Mouse (Mus musculus) brown adipose tissue, adult 24 weeks (tissue): Measurements from ENCODE around the gene Usp4. TPM values are rescaled to one million over a fixed set of nuclear protein-coding genes. Genes with fewer than 3 reads are reported as not detected.
"Not testable (repeated sequence)": the region's sequence is repeated elsewhere in the genome, so short reads cannot be mapped to it uniquely, and the experiment has no call there.

Experiments
- H3K27ac ChIP-seq: fragments of 200-500 bp; replicated peaks from 2 replicates; pipeline ENCODE4 v1.5.1; 2012; ENCODE audit warnings: low read depth, mild to moderate bottlenecking, low read length
- H3K4me1 ChIP-seq: fragments of 200-500 bp; 2 replicates; pipeline ENCODE4 v1.6.1; 2012; ENCODE audit warnings: low read length, mixed read lengths; ENCODE audit not compliant: control insufficient read depth, insufficient read depth, insufficient read length
- H3K4me3 ChIP-seq: fragments of 200-500 bp; 2 replicates; pipeline ENCODE4 v1.5.1; 2012; ENCODE audit warnings: low read depth, mild to moderate bottlenecking, low read length, moderate library complexity; ENCODE audit not compliant: insufficient read depth
- polyA plus RNA-seq: library from polyadenylated mRNA; stranded (reverse); fragments of >200 nt; gene quantifications from 2 replicates; pipeline ENCODE4 v1.2.4, GENCODE M21; 2012; ENCODE audit not compliant: missing spikeins, insufficient read depth, insufficient read length

The Usp4 gene
- polyA plus RNA-seq, result 48.4 and 52.8 TPM in 2 replicates

DNA sequence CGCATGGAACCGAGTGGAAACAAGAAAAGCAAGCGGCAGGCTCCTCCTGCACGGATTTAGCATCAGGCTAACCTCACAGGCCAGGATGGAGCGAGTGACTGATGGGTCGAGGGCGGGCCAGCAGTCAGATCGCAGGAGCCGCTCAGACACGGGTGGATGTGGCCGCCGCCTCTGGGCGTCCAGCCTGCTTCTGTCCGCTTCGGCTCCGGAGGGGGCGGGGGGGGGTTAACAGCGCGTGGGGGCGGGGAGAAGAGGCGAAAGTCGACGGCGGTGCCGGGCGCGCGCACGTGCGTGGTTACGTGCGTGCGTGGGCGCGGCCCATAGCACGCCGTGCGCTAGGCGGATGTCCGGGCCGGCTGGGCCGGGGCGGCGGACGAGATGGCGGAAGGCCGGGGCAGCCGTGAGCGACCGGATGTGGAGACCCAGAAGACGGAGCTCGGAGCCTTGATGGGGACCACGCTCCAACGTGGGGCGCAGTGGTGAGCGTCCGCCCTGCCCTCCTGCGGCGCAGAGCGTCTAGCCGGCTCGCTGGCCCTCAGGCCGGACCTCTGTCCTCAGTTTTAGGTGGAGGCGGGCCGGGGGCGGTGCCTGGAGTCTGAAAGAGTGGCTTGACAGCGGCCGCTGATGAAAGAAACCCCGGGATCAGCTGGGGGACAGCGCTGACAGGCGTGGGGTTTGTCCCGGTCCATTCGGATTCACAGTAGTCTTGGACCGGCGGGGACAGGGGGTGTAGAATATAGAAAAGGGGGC lies at the start of gene Usp4:
Gene Usp4 (plus strand): TSS at position 314 of the 750 bp plus-strand sequence.
- Histone ChIP-seq H3K27ac (peak within 1 kb of the TSS; percentile 98), H3K4me1 (peaks cover 7% of the 10 kb centered on the region; the same call in 1 of the 2 replicates), H3K4me3 (peak within 1 kb of the TSS; percentile 96)

DNA sequence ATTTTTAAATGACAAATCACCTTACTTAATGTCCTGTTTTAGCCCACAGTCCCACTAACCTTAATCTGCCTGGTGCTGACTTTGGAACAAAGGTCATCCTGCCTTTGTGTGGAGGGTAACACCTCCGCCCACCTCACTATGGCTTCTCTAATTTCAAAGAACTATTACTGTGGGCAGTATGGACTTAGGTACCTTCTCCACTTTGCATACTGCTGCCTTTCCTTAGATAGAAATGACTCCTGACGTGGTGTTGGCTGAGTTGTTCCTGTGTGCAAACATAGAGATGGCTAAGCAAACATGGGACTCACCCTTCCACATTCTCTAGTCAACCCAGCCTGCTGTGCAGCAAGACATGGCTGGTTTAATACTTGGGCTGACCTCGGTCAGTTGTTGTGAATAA lies 45.8 kb upstream of the Usp4 start:
- Histone ChIP-seq H3K4me3 (no peak overlapping the region), H3K27ac (no peak overlapping the region), H3K4me1 (0 out of 2 replicates have a peak, but pooled peaks cover 4% of the 10 kb centered on the region)

DNA sequence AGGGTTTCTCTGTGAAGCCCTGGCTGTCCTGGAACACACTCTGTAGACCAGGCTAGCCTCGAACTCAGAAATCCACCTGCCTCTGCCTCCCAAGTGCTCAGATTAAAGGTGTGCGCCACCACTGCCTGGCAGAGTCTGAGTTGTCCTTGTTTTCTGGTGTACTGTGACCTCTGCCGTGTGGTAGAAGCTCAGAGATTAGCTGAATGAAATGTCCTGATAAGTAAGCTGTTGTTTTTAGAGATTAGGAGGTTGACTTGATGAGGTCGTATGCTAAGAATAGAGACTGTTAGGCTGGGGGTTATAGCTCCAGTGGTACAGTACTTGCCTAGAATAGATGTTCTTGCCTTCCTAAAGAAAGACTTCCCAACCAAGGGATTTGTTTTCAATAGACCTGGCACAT lies 42.9 kb upstream of the Usp4 start:
- H3K4me3 ChIP-seq, result peak overlapping the region; percentile 73
- H3K27ac ChIP-seq, result no peak overlapping the region
- H3K4me1 ChIP-seq, result peaks cover 7% of the 10 kb centered on the region; the same call in 1 of the 2 replicates

- Histone ChIP-seq H3K4me1 (peaks cover 7% of the 10 kb centered on the region; the same call in 1 of the 2 replicates), H3K27ac (peak overlapping the region; percentile 88), H3K4me3 (peak overlapping the region; percentile 73)
Observed at GRCm38 (mm10) chr9:108305170-108305569, 42.5 kb upstream of the Usp4 start.

DNA sequence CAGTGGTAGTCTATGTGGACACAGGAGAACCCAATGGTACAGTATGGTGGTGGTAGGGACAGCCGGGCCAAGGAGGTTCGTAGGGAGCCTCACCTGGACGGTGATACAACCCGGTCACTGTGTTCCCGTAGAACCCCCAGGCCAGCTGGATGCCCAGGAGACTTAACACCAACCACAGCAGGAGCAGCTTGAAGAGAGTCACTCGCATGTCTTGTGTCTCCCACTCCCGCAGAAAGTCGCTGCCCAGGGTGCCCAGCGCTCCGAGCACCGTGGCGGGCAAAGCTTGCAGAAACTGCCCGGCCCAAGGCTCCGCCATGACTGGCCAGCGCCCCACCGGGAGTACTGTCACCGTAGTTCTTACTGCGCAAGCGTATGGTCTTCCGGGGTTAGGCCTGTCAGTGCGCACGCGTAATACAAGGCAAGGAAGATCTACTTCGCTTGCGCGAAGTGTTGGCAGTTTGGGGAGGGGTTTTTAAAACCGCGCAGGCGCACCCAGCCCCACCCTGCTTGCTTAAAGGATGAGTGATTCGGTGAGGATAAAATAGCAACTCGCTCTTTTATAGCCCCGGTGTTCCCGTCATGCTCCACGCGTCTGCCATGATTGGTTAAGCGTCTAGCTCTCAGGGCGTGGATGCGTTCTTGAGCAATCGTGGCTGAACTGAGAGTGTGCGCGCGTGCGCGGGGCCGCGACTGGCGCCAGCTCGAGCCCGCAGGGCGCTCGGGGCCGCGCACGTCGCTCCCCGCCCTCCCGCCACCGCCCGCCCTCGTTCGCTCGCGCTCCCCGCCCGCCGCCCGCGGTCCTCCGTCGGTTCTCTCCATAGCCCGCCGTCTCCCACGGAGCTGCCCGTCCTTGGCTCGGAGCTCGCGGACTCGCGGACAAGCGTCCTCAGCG lies 41.8 kb upstream of the Usp4 start, which contains the start of the genes Rhoa and Tcta:
Gene Rhoa (plus strand): TSS at position 501 of the 892 bp plus-strand sequence.
Gene Tcta (minus strand): TSS at position 532 of the 892 bp plus-strand sequence.
- H3K4me1 ChIP-seq, result peaks cover 9% of the 10 kb centered on the region; the same call in 1 of the 2 replicates
- peak within 1 kb of the TSS; percentile 97 for H3K27ac ChIP-seq
- H3K4me3 ChIP-seq, result peak within 1 kb of the TSS; percentile 87

- H3K4me1 ChIP-seq, result peaks cover 16% of the 10 kb centered on the region
- H3K27ac ChIP-seq, result peak overlapping the region; percentile 97
- H3K4me3 ChIP-seq, result peak overlapping the region; percentile 87
Observed at GRCm38 (mm10) chr9:108306571-108306980, 41.1 kb upstream of the Usp4 start.

GRCm38 (mm10) chr9:108307021-108307807 lies 40.4 kb upstream of the Usp4 start:
- Histone ChIP-seq H3K4me1 (peaks cover 21% of the 10 kb centered on the region), H3K27ac (peak overlapping the region; percentile 82)

GRCm38 (mm10) chr9:108308141-108308540 lies 39.5 kb upstream of the Usp4 start:
- H3K27ac ChIP-seq, result no peak overlapping the region
- H3K4me3 ChIP-seq, result peak overlapping the region; percentile 44
- peaks cover 21% of the 10 kb centered on the region for H3K4me1 ChIP-seq

More at GRCm38 (mm10) chr9:108307021-108307807, 40.4 kb upstream of the Usp4 start:
- peak overlapping the region; percentile 87 for H3K4me3 ChIP-seq

DNA sequence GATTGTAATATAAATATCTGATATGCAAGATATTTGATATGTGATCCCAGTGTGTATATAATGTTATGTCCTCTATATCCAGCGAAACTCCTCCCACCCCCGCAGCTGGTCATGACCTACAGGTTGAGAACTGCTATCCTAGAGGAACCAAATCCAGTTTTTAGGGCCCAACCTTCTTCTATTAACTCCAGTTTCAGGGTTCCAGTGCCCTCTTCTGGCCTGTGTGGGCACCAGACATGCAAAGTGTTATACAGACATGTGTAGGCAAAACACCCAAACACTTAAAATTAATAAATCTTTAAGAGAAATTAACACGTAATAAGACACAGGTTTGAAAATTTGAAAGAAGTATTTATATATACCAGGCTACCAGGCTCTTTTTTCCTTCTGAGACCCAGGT lies 30.1 kb upstream of the Usp4 start:
- Histone ChIP-seq H3K4me1 (peaks cover 5% of the 10 kb centered on the region), H3K27ac (no peak overlapping the region), H3K4me3 (no peak overlapping the region)

DNA sequence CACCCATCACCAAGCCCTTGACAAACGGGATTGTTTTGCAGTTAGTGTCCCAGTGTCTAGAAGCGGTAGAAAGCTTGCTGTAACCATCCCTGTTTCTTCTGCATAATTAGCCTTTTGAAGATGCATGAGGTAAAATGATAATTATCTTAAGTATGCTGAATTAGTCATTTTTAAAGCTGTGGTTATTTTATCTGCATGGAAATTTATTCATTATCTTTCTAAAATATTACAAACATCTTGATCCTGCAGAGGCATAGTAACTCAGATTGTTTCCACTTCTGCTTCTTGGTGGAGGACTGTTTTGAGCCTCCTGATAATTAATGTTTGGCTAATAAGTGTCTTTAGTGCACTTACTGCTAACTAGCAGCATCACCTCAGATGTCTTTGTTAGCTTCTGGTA lies 29.2 kb upstream of the Usp4 start:
- Histone ChIP-seq H3K4me3 (no peak overlapping the region), H3K4me1 (peaks cover 5% of the 10 kb centered on the region), H3K27ac (no peak overlapping the region)

GRCm38 (mm10) chr9:108322054-108322453 lies 25.6 kb upstream of the Usp4 start:
- H3K27ac ChIP-seq, H3K4me3 ChIP-seq, H3K4me1 ChIP-seq: not testable (repeated sequence)

GRCm38 (mm10) chr9:108324784-108325183 lies 22.9 kb upstream of the Usp4 start:
- Histone ChIP-seq H3K4me1 (no peaks in the 10 kb centered on the region; the same call in 1 of the 2 replicates), H3K4me3 (no peak overlapping the region), H3K27ac (no peak overlapping the region)

DNA sequence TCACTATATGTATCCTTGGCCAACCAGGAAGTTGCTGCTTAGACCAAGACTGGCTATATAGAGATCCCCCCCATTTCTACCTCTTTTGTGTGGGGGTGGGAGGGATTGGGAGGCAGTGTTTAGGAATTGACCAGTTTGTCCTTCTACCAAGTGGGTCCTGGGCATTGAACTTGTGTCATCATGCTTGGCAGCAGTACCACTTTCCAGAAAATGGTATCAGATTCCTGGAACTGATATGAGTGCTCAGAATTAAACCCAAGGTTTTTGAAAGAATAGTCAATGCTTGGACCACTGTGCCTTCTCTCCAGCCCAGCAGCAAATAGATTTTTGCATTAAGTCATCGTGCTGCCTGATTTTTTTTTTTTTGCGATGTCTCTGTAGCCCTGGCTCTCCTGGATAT lies 21.8 kb upstream of the Usp4 start:
- no peak overlapping the region for H3K4me3 ChIP-seq
- no peak overlapping the region for H3K27ac ChIP-seq
- H3K4me1 ChIP-seq, result no peaks in the 10 kb centered on the region; the same call in 1 of the 2 replicates

DNA sequence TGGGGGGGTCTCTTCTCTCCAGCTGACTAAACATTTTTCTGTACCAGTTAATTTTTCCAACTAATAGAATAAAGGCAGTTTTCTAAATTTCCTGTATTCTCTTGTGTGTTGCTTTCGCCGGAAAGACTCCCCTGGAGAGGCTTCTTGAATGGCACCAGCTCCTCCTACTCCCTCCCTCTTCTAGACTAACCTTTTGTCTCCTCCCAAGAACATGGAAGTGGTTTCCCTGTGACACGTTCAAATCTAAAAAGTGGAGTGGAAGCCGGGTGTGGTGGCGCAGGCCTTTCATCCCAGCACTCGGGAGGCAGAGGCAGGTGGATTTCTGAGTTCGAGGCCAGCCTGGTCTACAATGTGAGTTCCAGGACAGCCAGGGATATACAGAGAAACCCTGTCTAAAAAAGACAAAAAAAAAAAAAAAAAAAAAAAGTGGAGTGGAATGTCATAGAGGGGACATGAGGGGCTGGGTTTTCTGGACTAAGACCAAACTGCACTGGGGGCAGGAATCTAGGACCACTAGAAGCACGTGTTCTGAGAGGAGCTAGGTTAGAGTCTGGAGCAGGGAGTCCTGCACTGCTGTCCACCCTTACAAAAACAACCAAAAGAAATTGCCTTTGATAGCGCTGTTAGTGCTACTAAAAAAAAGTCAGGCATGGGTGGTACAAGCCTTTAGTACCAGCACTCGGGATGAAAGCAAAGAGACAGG lies 9.7 kb upstream of the Usp4 start:
- H3K4me3 ChIP-seq, result peak overlapping the region; percentile 90; the same call in 1 of the 2 replicates
- peak overlapping the region; percentile 76 for H3K27ac ChIP-seq
- peaks cover 10% of the 10 kb centered on the region for H3K4me1 ChIP-seq
